Mouse (Mus musculus): ENCODE measurements around the gene Metap2. TPM values are rescaled to one million over a fixed set of nuclear protein-coding genes. Genes with fewer than 3 reads are reported as not detected.

The Metap2 gene
- polyA plus RNA-seq (2014; fragmentation: Nextera tagmentation; extraction: Ambion mirVana) = 172 and 182 TPM in 2 replicates

DNA sequence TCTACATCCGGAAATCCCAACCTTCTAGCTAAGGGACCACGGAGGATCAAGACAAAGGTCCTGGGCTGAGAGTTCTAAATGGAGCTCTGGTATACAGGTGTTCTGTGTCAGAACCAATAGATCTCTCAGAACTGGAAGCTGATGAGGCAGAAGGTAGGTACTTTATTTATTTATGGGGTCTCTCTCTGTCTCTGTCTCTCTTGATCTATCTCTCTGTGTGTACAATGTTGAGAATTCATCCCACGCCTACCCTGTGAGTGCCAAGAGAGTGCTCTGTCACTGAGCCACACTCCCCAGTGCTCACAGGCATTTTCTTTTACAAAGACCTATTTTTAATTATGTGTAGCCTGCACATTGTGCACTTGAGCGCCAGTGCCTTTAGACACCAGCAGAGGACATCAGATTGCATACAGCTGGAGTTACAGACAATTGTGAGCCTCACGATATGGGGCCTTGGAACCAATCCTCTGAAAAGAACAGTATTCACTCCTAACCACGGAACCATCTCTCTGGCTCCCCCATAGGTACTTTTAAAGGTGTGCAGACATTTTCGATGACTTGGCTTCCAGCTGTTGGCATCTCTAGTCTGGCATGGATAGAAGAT, at the start of gene Metap2:
Gene Metap2, minus strand, starts transcription at position 51 of the 604 bp plus-strand sequence.
- no peaks in the 10 kb centered on the region for H3K27me3 ChIP-seq (replicated peaks; ENCODE audit: control insufficient read depth, insufficient read depth, low read length)
- H3K4me1 ChIP-seq (ENCODE audit: control insufficient read depth, insufficient read depth, low read length) = no peaks in the 10 kb centered on the region
- H3K4me3 ChIP-seq (ENCODE audit: low read depth, low read length) = no peak within 1 kb of the TSS
- H3K9me3 ChIP-seq (ENCODE audit: control insufficient read depth, low read length) = no peaks in the 10 kb centered on the region
- no peak within 1 kb of the TSS for H3K9ac ChIP-seq (ENCODE audit: low read depth, low read length)
- no peaks in the 10 kb centered on the region for H3K36me3 ChIP-seq (ENCODE audit: control insufficient read depth, insufficient read depth, low read length)
- no peak within 1 kb of the TSS for H3K4me2 ChIP-seq (ENCODE audit: low read depth, low read length)
- 71% methylated on average over 7 of the region's 7 CpGs for WGBS
- DNase-seq (ENCODE audit: low spot score) (no peak), ATAC-seq (ENCODE audit: low read depth) (no peak)
- no peak within 1 kb of the TSS for H3K27ac ChIP-seq (replicated peaks; ENCODE audit: low read depth, low read length)

GRCm38 (mm10) chr10:93945843-93946499, 49.1 kb upstream of the Metap2 start:
- no peaks in the 10 kb centered on the region for H3K27me3 ChIP-seq (replicated peaks; ENCODE audit: control insufficient read depth, insufficient read depth, low read length)
- H3K9me3 ChIP-seq (ENCODE audit: control insufficient read depth, low read length) = no peaks in the 10 kb centered on the region
- H3K36me3 ChIP-seq (ENCODE audit: control insufficient read depth, insufficient read depth, low read length) = no peaks in the 10 kb centered on the region
- ATAC-seq (ENCODE audit: low read depth) (no peak), DNase-seq (ENCODE audit: low spot score) (no peak)
- WGBS = 52% methylated on average over 9 of the region's 9 CpGs
- H3K27ac ChIP-seq (replicated peaks; ENCODE audit: low read depth, low read length) = no peak overlapping the region
- H3K4me1 ChIP-seq (ENCODE audit: control insufficient read depth, insufficient read depth, low read length) = no peaks in the 10 kb centered on the region
- H3K4me2 ChIP-seq (ENCODE audit: low read depth, low read length) = no peak overlapping the region
- no peak overlapping the region for H3K4me3 ChIP-seq (ENCODE audit: low read depth, low read length)
- H3K9ac ChIP-seq (ENCODE audit: low read depth, low read length) = 0 out of 2 replicates have a peak overlapping the region, but pooled peaks have one; percentile 8

GRCm38 (mm10) chr10:93945364-93945763, 48.5 kb upstream of the Metap2 start:
- Histone ChIP-seq H3K9ac (ENCODE audit: low read depth, low read length) (no peak overlapping the region), H3K4me2 (ENCODE audit: low read depth, low read length) (no peak overlapping the region), H3K4me1 (ENCODE audit: control insufficient read depth, insufficient read depth, low read length) (no peaks in the 10 kb centered on the region), H3K27ac (replicated peaks; ENCODE audit: low read depth, low read length) (no peak overlapping the region), H3K27me3 (replicated peaks; ENCODE audit: control insufficient read depth, insufficient read depth, low read length) (no peaks in the 10 kb centered on the region), H3K36me3 (ENCODE audit: control insufficient read depth, insufficient read depth, low read length) (no peaks in the 10 kb centered on the region), H3K4me3 (ENCODE audit: low read depth, low read length) (no peak overlapping the region), H3K9me3 (ENCODE audit: control insufficient read depth, low read length) (no peaks in the 10 kb centered on the region)
- WGBS = 34% methylated on average over 4 of the region's 4 CpGs
- DNase-seq (ENCODE audit: low spot score) (peak; percentile 71), ATAC-seq (ENCODE audit: low read depth) (peak; percentile 53; the same call in 1 of the 2 replicates)

DNA sequence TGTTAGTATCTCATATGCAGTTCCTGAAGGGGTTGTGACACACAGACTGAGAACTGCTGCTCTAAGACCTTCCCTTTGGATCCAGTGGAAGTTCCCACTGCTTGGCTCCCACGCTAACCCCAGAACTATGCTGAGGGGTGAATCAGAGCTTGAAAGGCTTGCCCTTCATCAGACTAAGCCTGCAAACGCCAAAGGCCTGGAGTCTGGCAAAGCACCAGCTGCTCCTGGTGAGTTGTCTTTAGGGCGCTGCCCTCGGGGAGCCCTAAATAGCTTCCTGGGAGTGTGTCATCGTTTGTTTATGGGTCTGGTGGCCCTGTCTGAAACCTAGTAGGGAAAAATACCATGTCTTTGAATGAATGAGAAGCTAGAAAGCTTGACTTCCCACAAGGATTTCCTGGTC, 47.3 kb upstream of the Metap2 start:
- no peak overlapping the region for H3K27ac ChIP-seq (replicated peaks; ENCODE audit: low read depth, low read length)
- WGBS = 49% methylated on average over 5 of the region's 5 CpGs
- no peak overlapping the region for H3K4me2 ChIP-seq (ENCODE audit: low read depth, low read length)
- ATAC-seq (ENCODE audit: low read depth) (no peak), DNase-seq (ENCODE audit: low spot score) (no peak)
- no peaks in the 10 kb centered on the region; the same call in 1 of the 2 replicates for H3K4me1 ChIP-seq (ENCODE audit: control insufficient read depth, insufficient read depth, low read length)
- H3K4me3 ChIP-seq (ENCODE audit: low read depth, low read length) = no peak overlapping the region
- H3K9me3 ChIP-seq (ENCODE audit: control insufficient read depth, low read length) = no peaks in the 10 kb centered on the region
- no peak overlapping the region for H3K9ac ChIP-seq (ENCODE audit: low read depth, low read length)
- no peaks in the 10 kb centered on the region for H3K27me3 ChIP-seq (replicated peaks; ENCODE audit: control insufficient read depth, insufficient read depth, low read length)
- H3K36me3 ChIP-seq (ENCODE audit: control insufficient read depth, insufficient read depth, low read length) = no peaks in the 10 kb centered on the region

DNA sequence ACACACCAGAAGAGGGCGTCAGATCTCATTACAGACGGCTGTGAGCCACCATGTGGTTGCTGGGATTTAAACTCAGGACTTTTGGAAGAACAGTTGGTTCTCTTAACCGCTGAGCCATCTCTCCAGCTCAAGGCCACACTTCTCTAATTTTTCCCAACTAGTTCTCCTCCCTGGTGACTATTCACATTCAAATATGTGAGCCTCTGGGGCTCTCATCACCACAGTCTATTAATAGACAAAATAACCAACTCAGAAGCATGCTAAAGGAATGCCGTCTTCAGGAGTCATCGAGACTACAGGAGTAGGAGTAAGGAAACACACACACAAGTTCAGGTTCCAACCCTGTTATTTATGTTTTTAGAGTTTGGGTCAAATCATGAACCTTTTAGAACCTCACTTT, 43.4 kb upstream of the Metap2 start:
- Histone ChIP-seq H3K4me3 (ENCODE audit: low read depth, low read length) (no peak overlapping the region), H3K27ac (replicated peaks; ENCODE audit: low read depth, low read length) (no peak overlapping the region), H3K36me3 (ENCODE audit: control insufficient read depth, insufficient read depth, low read length) (no peaks in the 10 kb centered on the region), H3K9me3 (ENCODE audit: control insufficient read depth, low read length) (no peaks in the 10 kb centered on the region), H3K4me2 (ENCODE audit: low read depth, low read length) (no peak overlapping the region), H3K27me3 (replicated peaks; ENCODE audit: control insufficient read depth, insufficient read depth, low read length) (no peaks in the 10 kb centered on the region), H3K9ac (ENCODE audit: low read depth, low read length) (no peak overlapping the region), H3K4me1 (ENCODE audit: control insufficient read depth, insufficient read depth, low read length) (no peaks in the 10 kb centered on the region; the same call in 1 of the 2 replicates)
- DNase-seq (ENCODE audit: low spot score) (no peak), ATAC-seq (ENCODE audit: low read depth) (no peak)
- WGBS = 79% methylated on average over 5 of the region's 5 CpGs

- Histone ChIP-seq H3K4me1 (ENCODE audit: control insufficient read depth, insufficient read depth, low read length) (no peaks in the 10 kb centered on the region; the same call in 1 of the 2 replicates), H3K36me3 (ENCODE audit: control insufficient read depth, insufficient read depth, low read length) (no peaks in the 10 kb centered on the region), H3K27me3 (replicated peaks; ENCODE audit: control insufficient read depth, insufficient read depth, low read length) (no peaks in the 10 kb centered on the region), H3K4me3 (ENCODE audit: low read depth, low read length) (no peak overlapping the region), H3K4me2 (ENCODE audit: low read depth, low read length) (no peak overlapping the region), H3K9me3 (ENCODE audit: control insufficient read depth, low read length) (no peaks in the 10 kb centered on the region), H3K9ac (ENCODE audit: low read depth, low read length) (no peak overlapping the region), H3K27ac (replicated peaks; ENCODE audit: low read depth, low read length) (no peak overlapping the region)
- ATAC-seq (ENCODE audit: low read depth) (no peak), DNase-seq (ENCODE audit: low spot score) (no peak)
- WGBS = 77% methylated on average over 8 of the region's 8 CpGs
Observed at GRCm38 (mm10) chr10:93939676-93940075, 42.8 kb upstream of the Metap2 start.

DNA sequence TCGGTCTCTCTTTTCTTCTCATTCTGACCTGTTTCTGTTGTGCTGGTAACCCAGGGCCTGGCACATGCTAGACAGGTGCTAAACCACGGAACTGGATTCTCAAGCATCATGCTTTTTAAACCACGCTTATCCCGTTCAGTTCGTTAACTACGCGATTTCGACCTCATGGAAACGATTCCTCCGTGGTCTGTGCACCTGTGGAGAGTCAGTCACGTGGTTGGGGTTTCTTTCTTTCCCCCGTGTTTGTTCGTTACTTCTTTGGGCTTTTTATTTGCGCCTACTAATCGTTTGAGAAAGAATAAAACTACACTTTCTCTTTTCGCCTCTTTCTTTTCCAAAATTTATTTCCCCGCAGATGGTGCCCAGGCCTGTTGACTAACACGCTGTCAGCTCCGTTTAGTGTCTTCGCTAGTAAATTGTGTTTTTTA, 42.0 kb upstream of the Metap2 start:
- DNase-seq (ENCODE audit: low spot score) = no peak
- Histone ChIP-seq H3K9me3 (ENCODE audit: control insufficient read depth, low read length) (no peaks in the 10 kb centered on the region), H3K4me2 (ENCODE audit: low read depth, low read length) (no peak overlapping the region), H3K4me3 (ENCODE audit: low read depth, low read length) (no peak overlapping the region), H3K4me1 (ENCODE audit: control insufficient read depth, insufficient read depth, low read length) (no peaks in the 10 kb centered on the region; the same call in 1 of the 2 replicates), H3K27me3 (replicated peaks; ENCODE audit: control insufficient read depth, insufficient read depth, low read length) (no peaks in the 10 kb centered on the region), H3K9ac (ENCODE audit: low read depth, low read length) (no peak overlapping the region), H3K36me3 (ENCODE audit: control insufficient read depth, insufficient read depth, low read length) (no peaks in the 10 kb centered on the region), H3K27ac (replicated peaks; ENCODE audit: low read depth, low read length) (no peak overlapping the region)
- no peak for ATAC-seq (ENCODE audit: low read depth)
- 85% methylated on average over 20 of the region's 20 CpGs for WGBS

DNA sequence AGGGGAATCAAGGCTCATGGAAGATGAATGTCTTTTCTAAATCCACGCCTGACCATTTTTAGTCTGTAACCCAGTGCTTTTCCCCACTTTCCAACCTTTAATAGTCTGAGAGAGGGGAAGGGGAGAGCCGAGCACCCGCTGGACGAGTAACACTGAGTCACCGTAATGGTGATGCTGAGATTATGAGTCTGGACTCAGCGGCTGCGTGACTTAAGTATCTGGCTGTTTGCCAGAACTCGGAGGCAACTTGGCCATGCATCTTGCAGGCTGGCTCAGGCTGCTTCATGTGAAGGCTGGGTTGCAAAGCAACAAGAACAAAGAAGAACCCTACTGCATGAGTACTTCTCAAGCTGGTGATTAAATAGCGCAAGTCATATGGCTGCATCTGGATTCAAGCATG, 37.1 kb upstream of the Metap2 start:
- DNase-seq (ENCODE audit: low spot score) (peak; percentile 84), ATAC-seq (ENCODE audit: low read depth) (peak; percentile 70)
- Histone ChIP-seq H3K9ac (ENCODE audit: low read depth, low read length) (no peak overlapping the region), H3K4me3 (ENCODE audit: low read depth, low read length) (no peak overlapping the region), H3K36me3 (ENCODE audit: control insufficient read depth, insufficient read depth, low read length) (no peaks in the 10 kb centered on the region), H3K27ac (replicated peaks; ENCODE audit: low read depth, low read length) (no peak overlapping the region), H3K4me2 (ENCODE audit: low read depth, low read length) (no peak overlapping the region), H3K27me3 (replicated peaks; ENCODE audit: control insufficient read depth, insufficient read depth, low read length) (no peaks in the 10 kb centered on the region), H3K4me1 (ENCODE audit: control insufficient read depth, insufficient read depth, low read length) (no peaks in the 10 kb centered on the region), H3K9me3 (ENCODE audit: control insufficient read depth, low read length) (no peaks in the 10 kb centered on the region)
- WGBS = 37% methylated on average over 9 of the region's 9 CpGs

- H3K27ac ChIP-seq (replicated peaks; ENCODE audit: low read depth, low read length) = no peak overlapping the region
- ATAC-seq (ENCODE audit: low read depth) (peak; percentile 75), DNase-seq (ENCODE audit: low spot score) (peak; percentile 79)
- no peak overlapping the region for H3K4me2 ChIP-seq (ENCODE audit: low read depth, low read length)
- H3K9me3 ChIP-seq (ENCODE audit: control insufficient read depth, low read length) = no peaks in the 10 kb centered on the region
- no peak overlapping the region for H3K9ac ChIP-seq (ENCODE audit: low read depth, low read length)
- no peaks in the 10 kb centered on the region for H3K27me3 ChIP-seq (replicated peaks; ENCODE audit: control insufficient read depth, insufficient read depth, low read length)
- 44% methylated on average over 5 of the region's 5 CpGs for WGBS
- no peaks in the 10 kb centered on the region for H3K4me1 ChIP-seq (ENCODE audit: control insufficient read depth, insufficient read depth, low read length)
- no peak overlapping the region for H3K4me3 ChIP-seq (ENCODE audit: low read depth, low read length)
- no peaks in the 10 kb centered on the region for H3K36me3 ChIP-seq (ENCODE audit: control insufficient read depth, insufficient read depth, low read length)
Observed at GRCm38 (mm10) chr10:93932861-93933260, 36.0 kb upstream of the Metap2 start.

Measured in embryonic facial prominence, embryonic 14.5 days (tissue).